Mouse (Mus musculus) limb, embryonic 11.5 days (tissue): ENCODE data around the gene Pde4d. TPM values are rescaled to one million over a fixed set of nuclear protein-coding genes. Genes with fewer than 3 reads are reported as not detected.

Experiments
- ATAC-seq: fragments of 200-750 bp; cut with Nextera tagmentation; 2 replicates; pipeline ENCODE4 v1.8.0; 2017; ENCODE audit warnings: low read depth; ENCODE audit not compliant: insufficient number of reproducible peaks, low FRiP score, low TSS enrichment
- DNase-seq: peaks from one replicate; pipeline ENCODE4 v3.0.0-alpha.2; 2015; ENCODE audit warnings: low spot score
- H3K27ac ChIP-seq: fragments of 300-500 bp; sonication (generic); replicated peaks from 2 replicates; pipeline ENCODE4 v1.5.1; 2014; ENCODE audit warnings: low read depth, mild to moderate bottlenecking, low read length
- H3K27me3 ChIP-seq: fragments of 300-500 bp; sonication (generic); 2 replicates; pipeline ENCODE4 v1.6.1; 2014; ENCODE audit warnings: mild to moderate bottlenecking, low read length, mixed read lengths; ENCODE audit not compliant: control insufficient read depth, insufficient read depth
- H3K36me3 ChIP-seq: fragments of 300-500 bp; sonication (generic); 2 replicates; pipeline ENCODE4 v1.6.1; 2014; ENCODE audit warnings: mild to moderate bottlenecking, low read length, moderate library complexity, mixed read lengths; ENCODE audit not compliant: control insufficient read depth, insufficient read depth
- H3K4me1 ChIP-seq: fragments of 300-500 bp; sonication (generic); 2 replicates; pipeline ENCODE4 v1.6.1; 2014; ENCODE audit warnings: low read length, mixed read lengths; ENCODE audit not compliant: control insufficient read depth, insufficient read depth
- H3K4me2 ChIP-seq: fragments of 300-500 bp; sonication (generic); 2 replicates; pipeline ENCODE4 v1.6.1; 2014; ENCODE audit warnings: low read depth, mild to moderate bottlenecking, moderate library complexity; ENCODE audit not compliant: severe bottlenecking
- H3K4me3 ChIP-seq: fragments of 300-500 bp; sonication (generic); 2 replicates; pipeline ENCODE4 v1.5.1; 2014; ENCODE audit warnings: low read depth, low read length
- H3K9ac ChIP-seq: fragments of 300-500 bp; sonication (generic); 2 replicates; pipeline ENCODE4 v1.6.1; 2014; ENCODE audit warnings: mild to moderate bottlenecking, low read length
- H3K9me3 ChIP-seq: fragments of 300-500 bp; sonication (generic); 2 replicates; pipeline ENCODE4 v1.6.1; 2016; ENCODE audit warnings: low read length; ENCODE audit not compliant: control insufficient read depth
- WGBS: fragments of 180-500 bp; shearing (Covaris S2); extraction: QIAGEN DNeasy Blood & Tissue Kit; methylation state at CpG from one replicate; pipeline ENCODE4 v1.1.7; 2014; 5-methylcytosine and 5-hydroxymethylcytosine counted together
- polyA plus RNA-seq: library from polyadenylated mRNA; unstranded; fragments of >200 nt; fragmentation: Nextera tagmentation; extraction: Ambion mirVana; gene quantifications from 2 replicates; pipeline ENCODE4 v1.2.1, GENCODE M21; 2014

Pde4d gene
- polyA plus RNA-seq, 1 experiment from 2014 or later, result 13.3 TPM

GRCm38 (mm10) chr13:109576725-109577124 lies 1127.0 kb downstream of the Pde4d start:
- no peaks in the 10 kb centered on the region for H3K9me3 ChIP-seq
- WGBS, result 90% methylated on average over 1 of the region's 1 CpGs
- H3K4me2 ChIP-seq, result no peak overlapping the region
- no peak overlapping the region for H3K27ac ChIP-seq
- H3K4me3 ChIP-seq, result no peak overlapping the region
- H3K4me1 ChIP-seq, result no peaks in the 10 kb centered on the region
- H3K27me3 ChIP-seq, result no peaks in the 10 kb centered on the region
- no peak for DNase-seq
- H3K9ac ChIP-seq, result no peak overlapping the region
- ATAC-seq, result no peak
- no peaks in the 10 kb centered on the region for H3K36me3 ChIP-seq

- DNase-seq (no peak), ATAC-seq (no peak)
- H3K4me1 ChIP-seq, result no peaks in the 10 kb centered on the region
- H3K27ac ChIP-seq, result no peak overlapping the region
- H3K9me3 ChIP-seq, result no peaks in the 10 kb centered on the region
- no peaks in the 10 kb centered on the region for H3K27me3 ChIP-seq
- no peaks in the 10 kb centered on the region for H3K36me3 ChIP-seq
- no peak overlapping the region for H3K4me2 ChIP-seq
- 90% methylated on average over 5 of the region's 5 CpGs for WGBS
- H3K9ac ChIP-seq, result no peak overlapping the region
- no peak overlapping the region for H3K4me3 ChIP-seq
Measured at GRCm38 (mm10) chr13:109577454-109577853, 1127.7 kb downstream of the Pde4d start.

GRCm38 (mm10) chr13:109577901-109578300 lies 1128.2 kb downstream of the Pde4d start:
- Histone ChIP-seq H3K36me3 (no peaks in the 10 kb centered on the region), H3K9me3 (no peaks in the 10 kb centered on the region), H3K27ac (no peak overlapping the region), H3K9ac (no peak overlapping the region), H3K4me1 (no peaks in the 10 kb centered on the region), H3K4me3 (no peak overlapping the region), H3K4me2 (no peak overlapping the region), H3K27me3 (no peaks in the 10 kb centered on the region)
- WGBS, result 69% methylated on average over 4 of the region's 4 CpGs
- ATAC-seq (no peak), DNase-seq (no peak)

- H3K36me3 ChIP-seq, result no peaks in the 10 kb centered on the region
- H3K9ac ChIP-seq, result no peak overlapping the region
- no peak for DNase-seq
- H3K27me3 ChIP-seq, result no peaks in the 10 kb centered on the region
- WGBS, result 74% methylated on average over 16 of the region's 16 CpGs
- no peak for ATAC-seq
- no peaks in the 10 kb centered on the region for H3K4me1 ChIP-seq
- H3K4me3 ChIP-seq, result no peak overlapping the region
- no peaks in the 10 kb centered on the region for H3K9me3 ChIP-seq
- H3K27ac ChIP-seq, result no peak overlapping the region
- H3K4me2 ChIP-seq, result no peak overlapping the region
Measured at GRCm38 (mm10) chr13:109581284-109582070, 1131.7 kb downstream of the Pde4d start.

GRCm38 (mm10) chr13:109590048-109590447 lies 1140.3 kb downstream of the Pde4d start:
- 87% methylated on average over 4 of the region's 4 CpGs for WGBS
- no peak for DNase-seq
- no peaks in the 10 kb centered on the region for H3K27me3 ChIP-seq
- no peaks in the 10 kb centered on the region for H3K4me1 ChIP-seq
- H3K4me2 ChIP-seq, result no peak overlapping the region
- no peak overlapping the region for H3K4me3 ChIP-seq
- ATAC-seq, result no peak
- H3K9ac ChIP-seq, result no peak overlapping the region
- no peaks in the 10 kb centered on the region for H3K9me3 ChIP-seq
- no peak overlapping the region for H3K27ac ChIP-seq
- H3K36me3 ChIP-seq, result no peaks in the 10 kb centered on the region

- WGBS, result 85% methylated on average over 8 of the region's 8 CpGs
- Histone ChIP-seq H3K36me3 (no peaks in the 10 kb centered on the region), H3K9me3 (no peaks in the 10 kb centered on the region), H3K9ac (no peak overlapping the region), H3K4me2 (no peak overlapping the region), H3K27me3 (no peaks in the 10 kb centered on the region), H3K4me1 (no peaks in the 10 kb centered on the region), H3K4me3 (no peak overlapping the region), H3K27ac (no peak overlapping the region)
- DNase-seq (no peak), ATAC-seq (no peak)
Measured at GRCm38 (mm10) chr13:109592192-109592797, 1142.5 kb downstream of the Pde4d start.

GRCm38 (mm10) chr13:109599711-109600110 lies 1150.0 kb downstream of the Pde4d start:
- 80% methylated on average over 4 of the region's 4 CpGs for WGBS
- H3K4me3 ChIP-seq, result no peak overlapping the region
- H3K27ac ChIP-seq, result no peak overlapping the region
- H3K9me3 ChIP-seq, result no peaks in the 10 kb centered on the region
- no peak overlapping the region for H3K9ac ChIP-seq
- no peaks in the 10 kb centered on the region for H3K36me3 ChIP-seq
- no peak for DNase-seq
- ATAC-seq, result no peak
- no peak overlapping the region for H3K4me2 ChIP-seq
- H3K27me3 ChIP-seq, result no peaks in the 10 kb centered on the region
- H3K4me1 ChIP-seq, result no peaks in the 10 kb centered on the region

GRCm38 (mm10) chr13:109604017-109604416 lies 1154.3 kb downstream of the Pde4d start:
- DNase-seq (no peak), ATAC-seq (no peak)
- no peaks in the 10 kb centered on the region for H3K4me1 ChIP-seq
- H3K4me3 ChIP-seq, result no peak overlapping the region
- no peak overlapping the region for H3K27ac ChIP-seq
- no peaks in the 10 kb centered on the region for H3K27me3 ChIP-seq
- WGBS, result 97% methylated on average over 2 of the region's 2 CpGs
- no peak overlapping the region for H3K9ac ChIP-seq
- H3K9me3 ChIP-seq, result no peaks in the 10 kb centered on the region
- no peak overlapping the region for H3K4me2 ChIP-seq
- no peaks in the 10 kb centered on the region for H3K36me3 ChIP-seq
